Mouse (Mus musculus) cerebellum, postnatal 25 days (tissue): ENCODE measurements around the gene Pam.

Source experiments
- DNase-seq, 2 experiments: peaks; one replicate each; pipeline ENCODE4 v3.0.0; 2021; ENCODE audit warnings: mixed read lengths in 2 of 2

Gene Pam

DNA sequence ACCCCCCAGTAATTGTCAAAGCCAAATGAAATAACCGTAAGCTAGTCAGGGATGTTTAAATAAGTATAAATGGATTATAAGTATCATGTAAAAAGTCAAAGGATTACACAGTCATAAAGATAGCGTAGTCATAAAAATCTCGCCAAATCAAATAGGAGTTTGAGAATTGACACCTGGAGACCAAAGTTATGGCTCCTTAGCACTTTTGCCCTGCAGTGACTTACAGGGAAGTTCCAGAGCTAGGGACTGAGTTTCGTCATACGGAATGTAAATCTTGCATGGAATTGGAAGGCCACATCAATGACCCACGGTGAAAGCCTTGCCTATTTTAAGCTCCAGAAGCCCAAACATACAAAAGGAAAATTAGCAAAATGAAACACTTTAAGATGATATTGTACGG is 192.6 kb downstream of the Pam start:
- DNase-seq = no peak

DNA sequence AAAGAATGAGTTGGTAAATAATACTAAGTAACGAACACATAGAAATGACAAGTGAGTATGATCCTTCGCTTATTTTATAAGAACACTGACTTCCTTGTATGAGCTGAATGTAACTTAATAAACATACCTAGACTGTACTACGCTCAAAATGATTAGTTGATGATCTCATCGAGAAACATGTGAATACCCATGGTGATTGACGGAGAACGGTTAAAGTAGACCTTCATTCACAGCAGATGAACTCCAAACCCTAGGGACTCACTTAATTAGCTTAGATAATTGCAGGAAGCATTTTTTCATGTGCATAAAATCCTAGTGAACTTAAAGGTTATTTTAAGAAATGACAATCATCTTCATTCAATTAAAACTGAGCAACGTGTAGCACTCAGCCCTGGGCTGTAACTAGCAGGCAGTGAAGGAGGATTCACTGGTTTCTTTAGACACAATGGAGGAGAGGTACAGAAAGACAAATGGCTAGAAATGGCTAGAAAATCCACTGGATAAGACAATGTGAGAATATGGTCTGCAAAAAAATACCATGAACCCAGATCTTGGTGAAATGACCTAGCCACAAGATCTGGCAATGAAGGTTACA is 194.8 kb downstream of the Pam start:
- DNase-seq = no peak

DNA sequence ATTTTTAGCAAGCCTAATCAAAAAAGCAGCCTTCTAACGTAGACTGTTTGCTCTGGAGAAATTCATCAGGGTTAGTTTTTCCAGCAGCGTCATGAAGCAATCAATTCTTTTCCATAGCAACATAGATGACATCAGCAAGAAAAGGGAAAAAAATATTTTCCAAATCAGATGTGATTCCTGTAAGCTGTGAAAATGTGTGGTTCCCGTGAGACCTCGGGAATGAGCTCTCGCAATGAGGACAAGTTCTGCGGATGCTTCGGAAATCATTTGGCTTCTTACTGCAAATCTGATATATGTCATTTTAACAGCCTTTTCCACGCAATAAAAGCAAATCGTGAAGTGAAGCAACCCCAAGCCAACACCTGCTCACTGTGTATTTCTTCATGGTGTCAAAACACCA is 207.9 kb downstream of the Pam start:
- no peak for DNase-seq

DNA sequence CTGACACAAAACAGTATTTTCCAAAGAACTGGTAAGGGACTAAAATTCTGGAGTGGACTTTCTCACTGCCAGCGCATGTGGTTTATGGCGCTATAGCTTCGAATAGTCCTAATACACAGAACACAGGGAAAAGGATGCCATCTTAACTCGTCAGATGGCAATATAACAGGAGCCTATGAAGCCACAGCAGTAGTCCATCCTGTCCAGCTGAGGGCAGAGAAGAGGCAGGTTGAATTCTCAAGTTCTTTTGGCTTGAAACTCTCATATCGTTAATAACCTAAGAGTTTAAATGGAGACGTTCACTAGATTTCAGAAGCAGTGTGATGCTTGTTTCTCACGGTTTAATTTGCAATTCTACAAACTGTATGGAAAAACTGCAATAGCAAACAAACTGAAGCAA is 211.9 kb downstream of the Pam start:
- no peak for DNase-seq

DNA sequence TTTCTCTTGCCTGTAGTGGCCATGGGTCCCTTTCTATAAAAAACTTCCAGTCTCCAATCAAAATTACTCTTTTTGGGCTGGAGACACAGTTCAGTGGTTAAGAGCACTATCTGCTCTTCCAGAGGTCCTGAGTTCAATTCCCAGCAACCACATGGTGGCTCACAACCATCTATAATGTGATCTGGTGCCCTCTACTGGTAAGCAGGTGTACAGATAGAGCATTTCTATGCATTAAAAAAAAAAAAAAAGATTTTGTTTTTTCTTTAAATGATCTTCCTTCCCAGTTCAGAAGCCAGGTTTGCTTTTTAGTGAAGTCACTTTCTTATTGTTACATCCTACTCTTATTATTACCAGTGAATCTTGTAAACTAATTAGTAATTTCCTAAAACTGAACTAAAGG is 218.4 kb downstream of the Pam start:
- DNase-seq = no peak

DNA sequence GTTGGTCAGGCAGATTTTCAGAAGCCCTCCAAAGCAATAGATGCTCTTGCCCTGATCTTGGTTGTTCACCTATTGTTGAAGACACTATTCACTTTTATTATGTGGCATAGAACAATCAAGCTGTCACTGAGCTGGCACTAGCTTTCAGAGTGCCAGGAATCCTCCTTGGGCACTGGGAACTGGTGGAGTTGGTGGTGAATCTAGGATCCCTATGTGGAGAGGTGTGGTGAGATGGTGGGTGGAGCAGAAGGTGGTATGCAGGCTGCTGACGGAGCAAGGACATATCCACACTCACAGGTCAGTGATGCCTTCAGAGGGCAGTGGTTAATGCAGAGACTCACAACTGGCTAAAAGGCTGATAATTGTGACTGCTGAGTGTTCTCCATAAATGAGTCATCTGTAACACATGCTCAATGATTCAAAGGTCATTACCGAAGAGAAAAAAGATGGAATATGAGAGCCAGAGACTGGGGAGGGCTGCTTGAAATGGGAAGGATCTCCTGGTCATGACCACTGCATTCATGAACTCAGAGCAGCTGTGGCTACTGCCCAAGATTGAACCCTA is 221.9 kb downstream of the Pam start:
- no peak for DNase-seq

DNA sequence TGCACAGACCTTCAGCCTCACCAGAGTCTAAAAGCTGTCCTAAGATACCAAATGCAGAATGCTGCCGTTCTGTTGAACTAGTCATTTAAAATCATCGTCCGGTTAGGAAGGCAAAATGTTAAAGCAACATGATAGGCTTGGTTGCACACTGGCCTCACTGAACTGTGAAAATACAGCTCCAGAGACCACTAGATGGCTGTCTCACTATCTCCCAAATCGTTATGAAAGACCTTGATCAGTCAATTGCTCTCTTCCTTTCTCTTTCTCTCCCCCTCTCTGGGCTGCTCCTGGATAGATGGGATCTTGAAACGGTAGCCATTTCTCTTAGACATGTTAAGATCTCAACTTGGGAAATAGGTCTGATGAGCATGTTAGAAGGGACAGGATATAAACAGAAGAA is 223.0 kb downstream of the Pam start:
- no peak for DNase-seq

DNA sequence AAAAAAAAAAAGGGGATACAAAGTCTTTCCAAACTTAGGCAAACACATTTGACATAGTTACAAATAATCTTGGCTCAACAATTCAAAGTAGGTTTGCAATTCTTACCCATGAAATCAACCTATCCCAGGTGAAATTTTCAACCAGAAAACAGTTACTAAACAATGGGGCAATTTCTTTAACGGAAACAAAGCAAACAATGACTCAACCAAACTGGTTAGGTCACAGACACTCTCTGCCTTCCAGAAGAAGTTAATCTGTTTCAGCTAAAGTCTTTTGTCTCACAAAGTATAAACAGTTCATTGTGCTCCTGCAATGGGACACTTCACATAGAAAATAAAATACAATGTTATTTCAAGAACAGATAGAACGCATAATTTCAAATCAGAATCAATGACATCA is 223.4 kb downstream of the Pam start:
- no peak for DNase-seq

DNA sequence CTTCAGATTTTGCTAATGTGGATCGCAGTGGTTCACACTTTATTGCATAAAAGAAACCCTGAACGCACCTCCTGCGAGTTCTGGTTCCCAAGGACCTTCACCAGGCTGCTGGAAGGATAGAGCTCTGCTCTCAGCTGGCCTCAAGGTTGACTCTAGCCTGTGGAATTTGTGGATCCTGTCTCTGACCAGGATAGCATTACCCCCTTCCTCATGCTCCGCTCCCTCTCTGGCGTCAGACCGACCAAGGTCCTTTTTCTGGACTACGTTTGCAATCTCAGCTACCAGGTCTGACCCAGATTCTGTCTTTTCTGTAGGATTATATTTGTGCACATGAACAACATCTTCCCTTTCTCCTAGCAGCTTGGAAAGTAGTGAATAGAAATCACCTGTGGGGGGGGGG is 231.3 kb downstream of the Pam start:
- DNase-seq = no peak

DNA sequence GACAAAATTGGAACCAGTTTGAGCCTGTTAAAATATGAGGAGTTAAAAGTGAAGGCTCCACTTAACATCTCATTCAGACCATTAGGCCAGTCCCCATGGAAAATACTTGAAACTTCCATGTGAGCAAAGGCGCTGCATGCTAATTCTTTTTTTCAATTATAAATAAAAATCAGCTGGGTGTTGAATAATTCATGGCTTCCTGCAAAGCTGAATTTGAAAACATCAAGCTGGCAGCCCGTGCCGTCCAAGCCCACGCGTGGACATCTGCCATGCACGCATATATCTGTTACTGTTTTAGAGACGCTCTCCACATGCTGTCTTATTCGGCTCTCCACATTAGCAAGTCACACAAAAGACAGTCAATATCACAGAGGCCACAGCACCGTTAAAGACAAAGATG is 232.3 kb downstream of the Pam start:
- no peak for DNase-seq

DNA sequence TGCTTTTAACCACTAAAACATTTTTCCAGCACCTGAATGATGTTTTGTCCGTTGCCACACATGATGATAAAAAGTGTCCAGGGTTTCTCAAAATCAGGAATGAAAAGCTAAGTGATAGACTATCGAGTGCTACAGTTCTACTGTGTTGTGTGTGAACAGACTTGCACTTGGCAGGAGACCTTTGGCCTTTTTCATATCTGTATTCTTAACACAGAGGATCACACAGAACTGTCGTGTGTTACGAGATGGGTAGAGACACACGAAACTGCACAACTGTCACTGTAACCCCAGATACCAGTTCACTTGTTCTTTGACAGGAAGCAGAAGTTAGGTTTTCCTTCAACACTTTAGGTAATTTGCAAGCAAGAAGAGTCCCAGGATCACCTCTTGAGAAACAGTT is 232.7 kb downstream of the Pam start:
- no peak for DNase-seq

DNA sequence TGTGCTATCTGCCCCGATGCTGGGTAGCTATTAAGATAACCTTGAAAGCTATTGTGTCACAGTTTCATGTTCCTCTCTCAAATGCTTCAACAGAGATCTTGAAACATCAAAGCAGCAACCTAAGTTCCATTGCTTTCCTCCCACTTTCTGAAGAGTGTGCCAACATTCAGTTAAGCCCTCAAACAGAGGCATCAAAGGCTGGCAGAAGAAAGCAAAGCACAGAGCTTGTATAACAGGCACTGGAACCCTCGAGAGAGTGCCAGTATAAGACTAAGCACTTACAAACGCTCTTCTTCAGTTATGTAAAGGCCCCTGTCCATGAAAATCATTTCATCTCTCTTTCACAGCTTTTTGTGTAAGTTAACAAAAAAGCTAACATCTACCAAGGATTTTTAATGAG is 241.2 kb downstream of the Pam start:
- no peak for DNase-seq

DNA sequence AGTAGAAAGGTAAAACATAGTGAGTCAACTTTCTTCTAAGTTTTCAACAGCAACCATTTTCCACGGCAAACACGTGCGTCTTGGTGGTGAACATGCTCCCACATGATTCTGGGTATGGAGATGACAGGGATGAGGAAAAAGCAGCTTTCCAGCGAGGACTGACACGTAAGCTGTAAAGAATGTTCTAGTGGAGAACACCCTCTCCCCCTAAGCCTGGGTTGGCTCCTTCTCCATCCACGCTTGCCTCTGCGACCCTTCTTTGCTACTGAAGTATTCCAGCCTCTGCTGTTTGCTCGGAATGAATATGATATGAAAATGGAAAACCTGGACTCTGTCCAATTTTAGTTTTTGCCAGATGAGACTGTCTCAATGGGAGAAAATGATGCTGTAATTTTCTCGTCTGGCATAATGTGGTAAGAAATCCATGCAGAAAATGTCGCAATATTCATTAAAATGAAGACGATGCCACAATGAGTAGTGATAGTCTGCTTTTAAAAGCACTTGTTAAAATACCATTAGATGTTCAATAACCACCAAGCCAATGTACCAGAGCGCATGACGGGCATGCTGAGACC is 243.8 kb downstream of the Pam start:
- no peak for DNase-seq

DNA sequence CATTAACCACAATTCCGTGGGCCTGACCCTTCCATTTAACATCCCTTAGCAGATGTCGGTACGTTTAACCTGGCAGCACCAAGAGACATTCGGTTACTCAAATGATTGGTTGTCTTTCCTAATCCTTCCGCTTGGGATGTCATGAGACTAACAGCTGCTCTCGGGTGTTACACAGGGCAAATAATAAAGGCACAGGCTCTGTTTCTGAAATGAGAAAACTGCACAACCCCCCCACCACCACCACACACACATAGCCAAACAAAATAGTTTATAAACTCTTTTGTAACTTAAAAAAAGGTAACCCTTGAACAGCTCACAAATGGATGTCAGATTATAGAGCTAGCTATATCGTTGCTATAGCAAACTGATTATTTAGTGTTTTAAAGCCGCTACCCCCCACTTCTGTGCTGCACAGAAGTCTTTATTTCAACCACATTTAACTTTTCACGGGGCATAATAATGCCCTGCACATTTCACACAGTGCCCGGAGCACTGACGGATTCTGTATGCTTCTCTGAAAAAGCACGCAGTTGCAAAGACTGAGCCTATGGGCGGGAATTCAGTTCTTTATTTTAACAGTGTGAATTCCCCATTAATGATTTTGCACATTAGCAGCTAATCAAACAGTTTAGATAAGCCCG is 246.7 kb downstream of the Pam start:
- DNase-seq = no peak

DNA sequence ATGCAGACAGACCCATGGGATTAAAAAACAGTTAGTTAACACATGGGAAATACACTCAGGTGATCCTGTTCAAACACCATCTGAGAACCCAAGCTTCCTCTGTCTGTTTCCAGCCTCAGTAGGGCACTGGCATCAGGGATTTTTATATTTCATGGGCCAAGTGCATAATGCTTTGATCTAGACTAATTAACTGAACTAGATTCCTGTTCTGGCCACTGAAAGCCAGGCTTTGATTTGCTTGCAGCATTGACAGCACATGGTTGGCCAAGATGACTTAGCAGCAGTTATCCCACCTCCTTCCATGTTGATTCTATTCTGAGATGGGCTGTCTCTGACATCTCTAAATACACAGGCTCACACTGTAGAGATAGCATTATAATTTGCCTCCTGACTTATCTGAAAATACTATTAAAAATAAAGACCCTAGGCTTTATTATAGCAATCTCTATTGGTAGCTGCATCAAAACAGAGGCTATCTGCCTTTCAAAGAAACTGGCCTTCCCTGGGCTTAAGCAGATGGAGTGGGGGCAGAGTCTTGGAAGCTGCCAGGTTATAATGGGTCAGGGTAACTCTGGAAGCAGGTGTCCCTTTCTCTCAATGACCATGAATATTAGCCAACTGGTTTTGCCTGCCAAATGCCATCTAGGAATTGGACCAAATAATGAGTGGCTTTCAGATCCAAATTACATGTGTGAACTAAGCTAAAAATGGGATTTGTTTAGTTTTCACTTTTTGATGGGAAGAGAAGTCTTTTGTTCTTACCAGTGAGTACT is 252.0 kb downstream of the Pam start:
- peak; percentile 68 to 78 for DNase-seq

DNA sequence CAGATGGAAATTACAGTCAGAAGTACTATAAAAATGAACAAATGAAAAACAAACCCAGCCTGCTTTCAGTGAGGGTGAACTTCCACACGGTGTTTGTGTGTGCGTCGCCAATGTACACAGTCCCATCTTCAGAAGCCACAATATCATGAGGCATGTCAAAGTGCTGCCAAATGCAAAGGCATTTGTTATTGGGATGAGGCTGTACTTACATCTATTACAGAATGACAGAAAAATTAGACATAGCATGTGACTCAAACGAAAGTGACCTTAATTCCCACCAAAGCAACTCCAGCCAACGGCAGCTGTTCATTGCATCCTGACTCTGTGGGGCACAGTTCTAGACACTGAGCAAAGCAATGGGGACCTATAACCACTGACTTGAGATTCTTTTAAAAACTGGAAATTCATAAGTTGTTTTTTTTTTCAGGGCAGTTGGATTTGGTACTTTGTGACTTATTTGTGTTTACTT is 261.1 kb downstream of the Pam start:
- no peak for DNase-seq

DNA sequence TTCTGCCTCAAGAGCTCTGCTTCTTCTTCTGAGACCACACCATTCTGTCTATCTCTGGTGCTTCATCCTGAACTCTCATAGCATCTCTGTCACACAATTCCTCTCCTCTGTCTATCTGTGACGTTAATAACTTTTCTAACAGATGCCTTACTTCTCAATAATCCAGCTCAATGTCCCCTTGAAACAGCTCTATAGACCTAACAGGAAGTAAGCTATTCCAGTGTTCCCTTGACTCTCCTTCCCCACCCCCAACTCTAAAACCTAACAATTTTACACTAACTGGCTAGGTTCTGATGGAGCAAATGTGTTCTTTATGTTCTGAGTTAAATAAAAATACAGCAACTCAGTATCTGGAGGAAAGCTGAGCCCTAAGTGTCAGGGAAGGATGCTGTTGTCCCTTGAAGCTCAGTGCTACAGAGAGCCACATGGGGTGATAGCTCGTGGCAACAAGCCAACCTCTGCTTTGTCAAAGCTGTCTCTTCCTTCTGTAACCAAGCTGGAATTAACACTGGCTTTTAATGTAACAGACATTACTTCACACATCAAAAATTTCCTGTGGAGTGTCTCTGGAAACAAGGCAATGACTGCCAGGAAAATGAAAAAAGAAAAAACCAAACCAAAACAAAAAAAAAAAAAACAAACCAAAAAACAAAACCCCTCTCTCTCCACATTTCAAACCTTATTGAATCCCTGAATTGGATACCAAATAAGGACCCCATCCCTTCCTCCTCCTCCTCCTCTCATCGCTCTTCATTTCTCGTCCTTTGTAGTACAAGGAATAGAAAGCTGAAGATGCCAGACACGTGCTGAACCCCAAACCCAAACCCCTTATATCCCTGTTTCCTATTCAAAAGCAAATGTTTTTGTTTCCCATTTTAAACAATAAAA is 261.7 kb downstream of the Pam start:
- peak; percentile 37 to 69 for DNase-seq

DNA sequence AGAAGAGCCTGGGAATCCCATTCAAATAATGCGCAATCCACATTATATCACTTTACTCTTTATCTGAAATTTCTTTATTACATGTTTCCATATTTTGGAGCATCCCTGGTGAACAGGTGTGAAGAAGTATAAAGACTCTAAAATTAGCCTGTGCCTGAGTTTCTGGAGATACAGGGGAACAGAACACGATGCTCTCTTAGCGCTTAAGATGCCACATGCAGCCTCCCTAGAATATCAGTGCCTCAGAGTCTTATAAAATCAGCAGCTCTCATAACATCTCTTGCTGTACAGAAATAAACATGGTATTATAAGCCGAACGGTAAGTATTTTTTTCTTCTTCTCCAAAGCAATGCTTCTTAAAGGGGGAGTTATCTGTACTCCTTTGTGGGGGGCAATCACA is 267.4 kb downstream of the Pam start:
- no peak for DNase-seq

DNA sequence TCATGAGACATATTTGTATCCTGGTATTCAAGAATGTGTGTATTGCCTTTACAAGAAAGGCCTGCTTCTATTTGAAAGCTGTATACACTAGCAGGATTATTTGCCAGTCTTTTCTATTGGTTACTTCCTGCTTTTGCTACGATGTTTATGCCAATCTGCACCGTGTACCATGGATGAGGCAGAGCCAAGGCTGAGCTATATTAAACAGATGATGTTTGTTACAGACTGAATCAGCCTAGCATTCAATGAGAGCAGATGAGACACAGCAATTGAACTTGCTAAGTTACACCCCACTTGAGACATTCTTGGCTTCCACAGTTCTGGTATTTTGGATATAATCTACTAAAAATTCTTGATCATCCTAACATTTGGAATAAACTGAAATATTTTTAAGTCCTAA is 267.9 kb downstream of the Pam start:
- DNase-seq = no peak

DNA sequence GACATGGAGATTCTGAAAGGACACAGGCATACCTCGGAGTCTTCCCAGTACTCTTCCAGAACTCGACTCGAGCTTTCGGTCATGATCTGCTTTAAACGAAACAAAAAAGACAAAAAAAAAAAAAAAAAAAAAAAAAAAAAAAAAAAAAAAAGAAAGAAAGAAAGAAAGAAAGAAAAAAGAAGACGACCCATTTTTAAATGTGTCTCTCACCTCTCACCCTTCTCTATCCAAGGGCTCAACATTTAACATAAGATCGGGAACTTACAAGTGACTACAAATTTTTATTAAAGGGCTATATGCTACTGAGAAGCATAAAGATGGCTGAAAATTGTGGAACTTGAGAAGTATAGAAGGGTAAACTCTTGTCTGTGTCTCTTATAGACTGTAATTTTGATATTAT is 272.5 kb downstream of the Pam start:
- no peak for DNase-seq

DNA sequence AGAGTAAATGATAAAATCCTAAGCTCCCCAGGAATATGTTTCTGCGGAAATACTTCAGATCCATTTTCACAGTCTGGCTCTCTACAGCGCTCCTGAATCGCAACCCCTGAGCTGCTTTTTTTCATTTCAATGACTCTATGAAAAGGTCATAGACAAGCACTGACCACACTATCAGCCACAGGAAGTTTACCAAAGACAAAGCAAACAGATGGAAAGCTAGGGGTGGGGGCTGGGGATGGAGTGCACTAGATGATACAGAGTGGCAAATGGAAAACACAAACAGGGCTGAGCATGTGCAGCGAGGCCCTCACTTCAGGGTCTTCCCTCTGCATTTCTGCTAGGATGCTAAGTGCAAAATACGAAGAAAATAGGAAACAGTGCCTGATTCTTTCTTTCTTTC is 273.2 kb downstream of the Pam start:
- DNase-seq = no peak

DNA sequence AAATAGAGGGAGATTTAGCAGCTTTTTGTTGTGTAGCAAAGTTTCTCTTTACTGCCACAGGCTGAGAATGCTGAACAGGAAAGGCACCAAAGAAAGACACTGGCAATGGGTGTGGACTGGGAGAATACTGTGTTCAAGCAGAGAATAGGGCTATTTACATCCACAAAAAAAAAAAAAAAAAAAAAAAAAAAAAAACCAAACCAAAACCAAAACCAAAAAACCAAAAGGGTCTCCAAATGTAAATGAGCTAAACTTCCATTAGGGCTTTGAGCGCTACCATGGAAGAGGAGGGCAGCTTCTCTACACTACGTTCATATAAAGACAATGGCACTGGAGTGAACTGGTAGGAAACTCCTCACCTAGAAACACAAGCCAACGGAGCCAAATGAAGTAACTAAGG is 274.2 kb downstream of the Pam start:
- no peak for DNase-seq
